Mouse (Mus musculus) bone marrow, adult 2 months (tissue): ENCODE results near the gene Dhx8.

Experiments used
- CTCF ChIP-seq: fragments of 200-500 bp; IDR thresholded peaks from 2 replicates; pipeline ENCODE4 v1.5.1; 2011; ENCODE audit warnings: low read length, control low read depth; ENCODE audit not compliant: control insufficient read depth, insufficient read depth
- POLR2A ChIP-seq: fragments of 200-500 bp; IDR thresholded peaks from 2 replicates; pipeline ENCODE4 v1.6.1; 2011; ENCODE audit warnings: low read depth, mild to moderate bottlenecking, control low read depth, low read length, borderline replicate concordance; ENCODE audit not compliant: control insufficient read depth

- TF ChIP-seq POLR2A (no peak), CTCF (no peak)
Observed at GRCm38 (mm10) chr11:101784488-101785142, 51.9 kb downstream of the Dhx8 start.
